Mouse (Mus musculus) left cerebral cortex, postnatal 14 days (tissue): ENCODE measurements at regions not wholly inside any gene's neighbourhood (a gene's known extent, or its start where the extent isn't known, plus 50 kb on each side); places are given as distances from the start of the nearest gene placed in this dataset.

Experiments used
- DNase-seq, 2 experiments: peaks; one replicate each; pipeline ENCODE4 v3.0.0; 2021 to 2022; ENCODE audit warnings: low spot score in 2 of 2, mixed read lengths in 1 of 2
- intact Hi-C: fragments of 180-260 bp; cut with DNase I; formaldehyde crosslinking; loops from one replicate; pipeline ENCODE4 v1.15.1; 2025

- DNase-seq: no peak
- intact Hi-C loops: no loop called here
Observed at GRCm38 (mm10) chr3:3746542-3746941, 2004.1 kb upstream of the Gm8797 start.

- intact Hi-C loops: no loop called here
- peak; percentile 41 to 67 for DNase-seq
Observed at GRCm38 (mm10) chr3:3751596-3752251, 1998.9 kb upstream of the Gm8797 start.

GRCm38 (mm10) chr3:3761346-3761745, 1989.3 kb upstream of the Gm8797 start:
- intact Hi-C loops: no loop called here
- no peak for DNase-seq

GRCm38 (mm10) chr3:3784200-3784599, 1966.4 kb upstream of the Gm8797 start:
- DNase-seq: peak; percentile 3 to 8
- intact Hi-C loops: no loop called here

- peak in 1 of 2 experiments; percentile 30 for DNase-seq
- intact Hi-C loops: no loop called here
Observed at GRCm38 (mm10) chr3:3786039-3786438, 1964.6 kb upstream of the Gm8797 start.

- intact Hi-C loops: no loop called here
- DNase-seq: no peak
Observed at GRCm38 (mm10) chr3:3807821-3808220, 1942.8 kb upstream of the Gm8797 start.

DNA sequence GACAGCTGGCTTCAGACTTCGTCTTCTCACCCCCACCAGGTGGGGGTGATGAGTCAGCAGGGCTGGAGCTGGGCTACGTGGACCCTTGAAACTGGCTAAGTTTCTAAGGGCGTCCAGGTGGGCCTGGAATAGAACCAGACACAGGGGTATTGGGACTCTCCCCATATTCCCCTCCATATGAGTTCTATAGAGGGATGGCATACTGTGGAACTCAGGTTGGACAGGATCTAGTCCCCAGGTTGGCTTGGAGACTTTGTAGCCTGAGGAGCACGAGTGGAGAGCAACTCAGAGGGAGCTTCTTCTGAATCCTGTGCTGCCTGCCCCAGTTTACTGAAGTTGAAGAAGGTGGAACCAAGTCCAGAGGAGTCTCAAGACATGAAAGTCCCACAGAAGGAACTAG, 1921.6 kb upstream of the Gm8797 start:
- DNase-seq: no peak
- intact Hi-C loops: no loop called here

- DNase-seq: no peak
- intact Hi-C loops: no loop called here
Observed at GRCm38 (mm10) chr3:3831411-3832286, 1919.0 kb upstream of the Gm8797 start.
